Comparison of ENCODE assay signal across 8 mouse cellular contexts in the genomic region with DNA sequence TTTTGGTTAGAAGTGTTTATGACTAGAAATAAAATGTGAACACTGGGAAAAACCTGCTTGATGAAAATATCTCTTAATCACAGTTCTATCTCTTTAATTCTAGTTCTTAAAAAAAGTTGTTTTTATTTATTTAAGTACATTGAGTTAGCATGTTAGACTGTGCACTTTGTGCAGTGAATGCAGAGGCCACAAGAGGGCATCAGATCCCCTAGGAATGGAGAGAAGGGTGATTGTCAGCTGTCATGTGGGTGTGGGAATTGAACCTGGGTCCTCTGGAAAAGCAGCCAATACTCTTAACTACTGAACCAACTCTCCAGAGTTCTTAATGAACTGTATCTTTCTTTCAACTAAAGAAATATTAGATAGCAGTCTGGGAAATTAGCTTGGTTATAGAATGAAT. TPM values are rescaled to one million over a fixed set of nuclear protein-coding genes. Genes with fewer than 3 reads are reported as not detected.
DNase-seq lines count a peak whose midpoint lies in the region; ATAC-seq lines count a peak whose summit lies in the region.

No protein-coding gene starts in this region.

- no peak for ATAC-seq in activated CD4-positive, CD25-positive, alpha-beta regulatory T cell, adult 4 months

- intact Hi-C loops in left cerebral cortex, postnatal 36 days (cut with DNase I) = loop anchor here (10.0 kb wide), 1 partner anchor 123 kb away; no protein-coding TSS in a partner anchor

- DNase-seq in kidney, postnatal 25 days = peak; percentile 44 to 45
- DNase-seq in kidney, adult 11 months = no peak
- DNase-seq in MEL-GATA-1-ER (ENCODE audit: extremely low read depth, low read depth) = peak; percentile 44
- peak; percentile 77 for DNase-seq in induced T-regulatory cell, adult 2 months (ENCODE audit: low read depth)
- peak; percentile 56 to 76 for DNase-seq in spleen, postnatal 4 days (ENCODE audit: low spot score in 2 of 2)
- DNase-seq in left cerebral cortex, postnatal 36 days (ENCODE audit: low spot score in 2 of 2) = no peak
- no peak for DNase-seq in layer of hippocampus, postnatal 36 days

RNA-seq across cellular contexts. Expression of a gene that starts 29.6 kb away (rescaled TPM):
- 100 to 1,000 TPM; 168 to 210 TPM for polyA plus RNA-seq in activated CD4-positive, CD25-positive, alpha-beta regulatory T cell, adult 4 months (2017; shearing (Covaris generic))
- 10 to 100 TPM; 57.7 to 72.0 TPM for total RNA-seq in left cerebral cortex, postnatal 36 days (2021)
- 100 to 1,000 TPM; 101 to 103 TPM for total RNA-seq in layer of hippocampus, postnatal 36 days (2021)

Comparison
In these comparisons a context has a peak if more than half of its experiments do, and no peak if none do; other contexts are left out.
1. DNase-seq: peak in kidney, postnatal 25 days (2 of 2), MEL-GATA-1-ER (single experiment), induced T-regulatory cell, adult 2 months (single experiment) and spleen, postnatal 4 days (2 of 2); none in kidney, adult 11 months (single experiment), left cerebral cortex, postnatal 36 days (0 of 2) and layer of hippocampus, postnatal 36 days (0 of 2).